Mouse (Mus musculus) liver (tissue): ENCODE data around the gene Myo3b.
A peak's percentile ranks its signal among the peaks of the same experiment; 100 is the strongest.

Experiments used
- DNase-seq: peaks from one replicate; pipeline ENCODE4 v3.0.0-alpha.2; 2020; ENCODE audit warnings: mixed read lengths

Gene Myo3b

GRCm38 (mm10) chr2:70379341-70379740 lies 340.4 kb downstream of the Myo3b start:
- no peak for DNase-seq

GRCm38 (mm10) chr2:70379939-70380338 lies 341.0 kb downstream of the Myo3b start:
- DNase-seq = no peak

GRCm38 (mm10) chr2:70388645-70389044 lies 349.7 kb downstream of the Myo3b start:
- DNase-seq = no peak

DNA sequence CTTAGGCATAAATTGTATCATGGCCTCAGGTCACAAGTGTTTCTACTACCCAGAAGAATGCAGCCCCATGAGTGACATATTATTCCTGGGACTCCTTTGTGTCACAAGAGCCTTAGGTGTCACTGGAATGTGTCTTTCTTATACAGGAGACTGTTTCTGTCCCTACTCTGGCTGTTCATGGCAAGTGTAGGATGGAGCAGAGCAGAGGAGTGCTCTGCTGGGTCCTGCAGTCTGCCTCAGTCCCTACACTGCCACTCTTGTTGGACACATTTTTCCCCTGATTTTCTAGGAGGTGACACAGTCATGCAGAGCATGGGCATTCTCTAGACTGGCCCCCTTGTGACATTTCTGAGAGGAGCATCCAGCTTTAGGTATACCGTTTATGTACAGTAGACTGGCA lies 350.2 kb downstream of the Myo3b start:
- no peak for DNase-seq

GRCm38 (mm10) chr2:70397734-70398276 lies 358.9 kb downstream of the Myo3b start:
- no peak for DNase-seq

DNA sequence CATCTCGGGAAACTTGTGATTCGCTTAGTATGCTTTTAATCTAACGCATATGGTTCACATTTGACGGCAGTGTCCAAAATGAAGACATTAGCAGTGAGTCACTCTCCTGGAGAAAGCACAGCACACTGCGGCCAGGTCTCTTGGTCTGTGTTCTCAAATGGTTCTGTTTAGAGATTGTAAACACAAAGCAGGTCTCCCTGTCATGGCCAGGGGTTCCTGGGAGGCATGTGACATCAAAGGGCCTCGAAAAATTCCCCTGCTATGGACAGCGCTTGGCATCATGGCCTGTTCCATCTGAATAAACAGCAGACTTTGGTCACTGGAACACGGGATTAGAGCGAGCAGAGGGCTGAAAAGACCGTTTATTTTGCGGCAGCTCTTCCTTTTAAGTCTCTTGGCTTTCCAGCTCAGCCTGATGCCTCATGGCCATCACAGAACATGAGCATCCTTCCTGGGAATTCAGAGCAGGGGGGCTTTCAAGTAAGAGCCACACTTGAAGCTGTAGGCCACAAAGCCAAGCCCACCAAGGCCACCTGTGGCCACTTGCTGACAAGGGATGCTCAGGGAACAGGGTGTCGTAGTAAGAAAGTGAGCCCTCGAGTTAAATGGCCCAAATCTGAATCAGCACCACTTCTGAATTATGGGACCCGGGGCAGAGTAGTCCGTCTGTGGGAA lies 360.7 kb downstream of the Myo3b start:
- DNase-seq = no peak

GRCm38 (mm10) chr2:70400321-70400720 lies 361.4 kb downstream of the Myo3b start:
- no peak for DNase-seq

- no peak for DNase-seq
Observed at GRCm38 (mm10) chr2:70404301-70404700, 365.4 kb downstream of the Myo3b start.

GRCm38 (mm10) chr2:70406846-70407245 lies 367.9 kb downstream of the Myo3b start:
- no peak for DNase-seq

GRCm38 (mm10) chr2:70407729-70408128 lies 368.8 kb downstream of the Myo3b start:
- DNase-seq = no peak

DNA sequence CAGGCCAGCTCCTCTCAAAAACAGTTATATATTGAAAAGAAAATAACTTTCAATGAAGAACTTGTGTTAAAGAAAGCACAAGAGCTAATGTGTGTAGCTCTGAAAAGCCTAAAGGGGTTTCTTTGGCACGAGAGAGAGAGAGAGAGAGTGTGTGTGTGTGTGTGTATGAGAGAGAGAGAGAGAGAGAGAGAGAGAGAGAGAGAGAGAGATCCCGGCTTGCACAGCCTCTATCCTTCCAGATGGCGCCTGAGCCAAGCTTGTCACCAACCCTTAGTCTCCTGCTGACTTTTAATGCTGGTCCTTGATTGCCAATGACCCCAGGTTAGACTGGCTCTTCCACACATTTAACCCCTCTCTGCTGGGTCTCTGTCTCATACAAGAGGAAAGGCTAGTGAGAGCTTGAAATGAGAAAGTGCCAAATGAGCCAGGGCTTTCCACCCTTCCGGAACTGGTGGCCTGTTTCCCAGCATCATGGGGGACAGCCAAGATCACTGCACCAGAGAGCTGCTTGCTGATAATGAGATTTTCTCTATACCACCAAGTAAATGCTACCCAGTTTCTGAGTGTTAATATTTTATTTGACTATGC lies 371.5 kb downstream of the Myo3b start:
- no peak for DNase-seq

DNA sequence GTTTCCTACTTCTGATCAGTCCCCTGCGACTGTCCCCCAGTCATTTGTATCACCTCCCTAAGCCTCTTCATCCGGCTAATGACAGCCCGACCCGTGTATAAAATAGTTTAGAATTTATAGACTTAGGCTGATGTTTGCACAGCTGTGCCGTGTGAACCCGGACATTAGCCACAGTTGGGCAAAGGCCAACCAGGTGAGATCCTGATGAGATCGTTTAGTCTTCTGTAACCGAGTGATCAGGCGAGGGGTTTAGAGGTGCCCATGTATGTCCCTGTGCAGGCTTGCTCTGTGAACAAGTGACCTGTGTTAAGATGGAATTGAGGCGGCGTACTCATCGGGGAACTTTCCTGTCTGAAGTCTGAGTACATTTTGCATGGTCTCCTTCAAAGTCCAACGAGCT lies 373.4 kb downstream of the Myo3b start:
- DNase-seq = no peak

DNA sequence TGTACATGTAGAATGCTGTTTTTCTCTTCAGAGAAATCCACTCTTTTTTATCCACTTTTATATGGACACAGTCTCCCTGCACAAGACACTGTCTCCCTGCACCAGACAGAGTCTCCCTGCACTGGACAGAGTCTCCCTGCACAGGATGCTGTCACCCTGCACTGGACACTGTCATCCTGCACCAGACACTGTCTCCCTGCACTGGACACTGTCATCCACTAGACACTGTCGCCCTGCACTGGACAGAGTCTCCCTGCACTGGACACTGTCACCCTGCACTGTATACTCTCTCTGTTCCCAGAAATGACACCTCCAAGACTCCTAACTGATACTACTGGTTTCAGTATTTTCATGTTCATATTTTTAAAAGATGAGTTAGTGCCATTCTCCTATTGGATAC lies 375.5 kb downstream of the Myo3b start:
- DNase-seq = no peak

GRCm38 (mm10) chr2:70415521-70415920 lies 376.6 kb downstream of the Myo3b start:
- DNase-seq = no peak

- DNase-seq = no peak
Observed at GRCm38 (mm10) chr2:70419336-70419735, 380.4 kb downstream of the Myo3b start.

DNA sequence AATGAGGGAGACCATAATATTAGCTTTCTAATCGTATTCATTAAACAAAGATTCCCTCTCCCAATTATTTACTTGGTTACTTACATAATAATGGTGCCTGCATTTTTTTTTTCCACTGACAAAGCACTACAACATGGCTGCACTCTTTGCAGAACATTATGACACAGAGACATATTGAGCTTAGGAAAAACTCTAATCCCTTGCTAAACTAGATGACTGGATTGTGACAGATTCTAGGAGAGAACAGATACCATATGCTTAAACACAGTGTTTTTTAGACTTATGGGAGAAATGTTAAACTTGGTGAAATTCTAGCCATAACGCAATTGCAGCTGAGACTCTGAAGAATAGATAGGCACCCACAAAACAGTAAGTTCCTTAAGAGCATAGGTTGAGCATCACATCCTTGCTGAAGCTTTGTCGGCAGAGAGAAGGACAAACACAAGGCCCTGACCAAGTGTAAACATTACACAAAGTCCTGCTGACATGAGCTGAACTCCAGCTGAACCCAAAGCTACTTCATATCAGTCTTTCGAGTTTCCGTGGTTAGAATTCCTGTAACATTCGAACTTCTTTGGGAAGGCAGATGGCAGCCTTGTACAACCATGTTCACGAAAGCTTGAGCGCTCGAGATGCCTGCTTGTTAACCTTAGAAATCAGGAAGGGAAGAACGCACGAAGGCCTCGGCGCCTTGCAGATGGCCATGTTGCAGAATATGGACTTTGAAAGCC lies 382.4 kb downstream of the Myo3b start:
- no peak for DNase-seq

DNA sequence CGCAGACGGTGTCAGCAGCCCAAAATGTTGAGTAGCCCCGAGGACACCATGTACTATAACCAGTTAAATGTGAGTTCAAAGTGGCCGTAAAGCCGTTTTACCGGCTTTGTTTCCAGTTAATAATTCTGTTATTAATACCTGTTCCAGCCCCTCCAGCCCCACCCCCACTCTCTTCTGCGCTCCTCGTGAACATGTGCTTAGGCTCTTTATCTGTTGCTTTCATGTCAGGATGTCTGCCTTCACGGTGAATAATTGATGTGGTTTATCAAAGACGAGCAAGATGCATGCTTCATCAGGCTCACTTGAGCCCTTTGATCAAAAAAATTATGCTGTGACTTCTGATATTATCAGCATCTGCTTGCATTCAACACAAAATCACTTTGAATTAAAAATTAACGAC lies 386.7 kb downstream of the Myo3b start:
- DNase-seq = no peak

GRCm38 (mm10) chr2:70443035-70443434 lies 404.1 kb downstream of the Myo3b start:
- DNase-seq = peak; percentile 27

DNA sequence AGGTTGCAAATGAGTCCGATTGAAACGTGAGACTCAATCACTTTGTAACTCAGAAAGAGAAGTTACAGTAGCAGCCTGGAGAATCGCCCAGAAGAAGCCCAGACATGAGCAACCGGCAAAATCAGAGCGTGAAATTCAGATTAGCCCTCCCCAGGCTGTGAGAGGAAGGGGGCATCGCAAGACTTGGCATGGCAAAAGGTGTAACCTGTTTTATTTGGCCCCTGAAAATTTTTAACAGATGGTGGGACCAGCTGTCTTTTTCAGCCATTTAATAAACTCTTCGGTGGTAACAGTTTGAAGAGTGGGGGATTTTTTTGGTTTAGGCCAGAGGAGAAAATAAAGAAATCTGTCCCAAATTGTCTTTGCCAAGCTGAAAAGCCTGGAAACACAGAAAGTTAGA lies 405.2 kb downstream of the Myo3b start:
- no peak for DNase-seq

DNA sequence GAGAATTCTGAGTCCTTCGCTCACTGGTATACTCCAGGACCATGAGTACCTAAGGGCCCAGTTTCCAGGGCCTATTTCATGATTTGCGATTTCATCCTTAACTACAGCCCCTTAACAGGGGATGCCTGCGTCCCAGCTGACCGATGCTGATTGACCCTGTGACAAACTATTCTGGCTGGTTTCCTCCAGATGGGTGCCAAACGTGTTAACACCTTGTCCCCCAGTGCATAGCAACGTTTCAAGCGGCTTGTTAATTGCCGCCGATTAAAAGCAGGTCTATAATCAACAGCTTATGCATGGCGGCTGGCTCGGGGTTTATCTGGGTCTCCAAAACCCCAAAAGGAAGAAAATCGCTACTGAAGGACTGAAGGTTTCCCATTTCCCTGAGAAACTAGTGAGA lies 417.3 kb downstream of the Myo3b start:
- no peak for DNase-seq

DNA sequence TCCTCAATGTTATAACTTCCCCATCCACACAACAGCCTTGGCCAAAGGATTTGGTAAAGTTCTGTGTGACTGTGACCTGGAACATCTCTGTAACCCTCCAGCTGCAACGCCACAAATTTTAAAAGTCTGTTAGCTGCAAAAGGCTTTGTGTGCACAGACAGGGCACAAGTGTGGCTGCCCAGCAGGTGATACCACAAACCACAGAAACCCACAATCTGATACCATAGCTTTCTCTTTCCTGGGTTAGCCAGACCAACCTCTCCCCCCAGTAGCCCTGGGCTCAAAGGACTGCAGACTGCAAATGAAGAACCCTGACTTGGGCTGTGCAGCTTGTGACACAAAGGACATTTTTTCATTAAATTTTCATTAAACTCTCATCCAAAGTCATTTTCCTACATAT lies 424.7 kb downstream of the Myo3b start:
- DNase-seq = no peak

DNA sequence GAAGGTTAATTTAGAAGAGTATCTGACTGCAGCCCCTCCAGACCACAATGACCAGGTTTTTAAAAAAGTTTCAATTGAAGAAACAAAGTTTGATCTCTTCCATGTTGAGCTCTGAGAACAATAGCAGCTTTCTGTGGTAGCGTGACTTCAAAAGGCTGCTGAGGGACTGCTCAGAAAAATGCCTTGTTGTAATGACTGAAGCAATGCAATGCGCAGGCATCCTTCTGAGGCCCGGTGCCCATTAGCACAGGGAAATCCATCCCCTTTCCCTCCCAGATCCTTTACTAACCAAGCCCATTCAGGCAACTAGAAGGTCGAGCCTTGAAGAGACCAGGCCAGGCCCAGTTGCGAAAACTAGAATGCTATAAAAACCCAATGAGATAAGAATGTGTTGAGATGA lies 432.2 kb downstream of the Myo3b start:
- DNase-seq = no peak

DNA sequence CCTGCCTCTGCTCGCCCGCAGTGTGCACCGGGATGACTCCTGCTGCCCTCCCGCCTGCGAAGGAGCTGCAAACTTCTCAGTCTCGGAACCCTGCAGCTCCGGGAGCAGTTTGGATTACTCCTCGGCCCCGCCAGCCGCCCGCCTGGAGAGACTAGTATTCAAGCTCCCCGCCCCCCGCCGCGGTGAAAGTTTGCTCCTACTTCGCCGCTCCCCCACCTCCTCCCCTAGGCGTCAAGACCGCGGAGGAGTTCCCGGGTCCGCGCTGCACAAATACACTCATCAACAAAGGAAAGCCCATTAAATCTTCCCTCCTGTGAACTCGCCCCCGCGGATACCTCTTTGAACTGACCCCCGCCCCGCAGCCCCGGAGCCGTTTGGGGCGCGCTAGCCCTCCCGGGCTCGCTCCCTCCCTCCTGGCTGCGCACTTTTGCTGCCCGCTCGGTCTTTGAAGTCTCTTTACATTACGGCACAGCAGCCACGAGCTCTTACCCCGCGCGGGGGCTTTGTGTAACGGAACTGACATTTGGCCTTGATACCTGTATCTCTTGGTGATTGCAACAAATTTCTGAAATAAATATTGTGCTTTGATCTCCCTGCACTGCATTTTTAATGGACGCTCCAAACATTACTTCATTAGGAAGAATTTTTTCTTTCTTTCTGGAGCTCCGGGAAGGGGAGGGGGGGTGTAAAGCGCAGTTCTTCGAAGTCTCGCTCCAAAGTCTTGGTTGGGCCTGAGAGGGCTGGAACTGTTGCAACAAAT lies 433.1 kb downstream of the Myo3b start:
- peak; percentile 10 for DNase-seq
